Mouse (Mus musculus) gastrocnemius, postnatal 25 days (tissue): ENCODE results near the gene Ereg. TPM values are rescaled to one million over a fixed set of nuclear protein-coding genes. Genes with fewer than 3 reads are reported as not detected.

ENCODE experiments used
- DNase-seq: peaks from one replicate; pipeline ENCODE4 v3.0.0; 2022
- long read RNA-seq, 2 experiments: library from polyadenylated mRNA; stranded (forward); transcript quantifications; one replicate each; pipeline ENCODE4 v2.0.0; 2021
- total RNA-seq, 2 experiments: library from RNA; stranded (reverse); gene quantifications; 1 replicate in 1 of 2; 2 replicates in 1 of 2; pipeline ENCODE4 v1.2.3; 2021

The Ereg gene
- total RNA-seq, result not detected
- long read RNA-seq, experiment 1, result 0 reads
- long read RNA-seq, experiment 2, result 0 reads

DNA sequence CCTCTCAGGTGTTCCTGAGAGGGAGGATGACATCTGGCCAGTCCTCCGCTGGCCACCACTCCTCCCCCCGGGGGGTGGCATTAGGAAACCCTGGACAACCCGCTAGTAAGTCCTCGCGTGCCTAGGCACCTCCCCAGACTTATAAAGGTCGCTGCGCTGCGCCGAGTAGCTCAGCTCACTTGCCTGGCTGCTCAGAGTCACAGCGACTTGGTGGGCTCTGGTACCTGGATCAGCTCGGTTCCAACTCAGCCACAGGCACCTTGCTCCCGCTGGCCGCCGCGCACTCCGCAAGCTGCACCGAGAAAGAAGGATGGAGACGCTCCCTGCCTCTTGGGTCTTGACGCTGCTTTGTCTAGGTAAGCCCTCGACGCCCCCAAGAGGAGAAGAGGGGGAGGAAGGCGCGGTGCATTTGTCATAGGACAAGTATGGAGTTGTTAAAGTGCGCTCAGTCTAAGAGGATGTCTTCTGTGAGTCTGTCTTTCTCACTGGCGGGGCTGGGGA is at the start of gene Ereg:
Gene Ereg, plus strand, starts transcription at position 173 of the 501 bp plus-strand sequence.
- no peak for DNase-seq

DNA sequence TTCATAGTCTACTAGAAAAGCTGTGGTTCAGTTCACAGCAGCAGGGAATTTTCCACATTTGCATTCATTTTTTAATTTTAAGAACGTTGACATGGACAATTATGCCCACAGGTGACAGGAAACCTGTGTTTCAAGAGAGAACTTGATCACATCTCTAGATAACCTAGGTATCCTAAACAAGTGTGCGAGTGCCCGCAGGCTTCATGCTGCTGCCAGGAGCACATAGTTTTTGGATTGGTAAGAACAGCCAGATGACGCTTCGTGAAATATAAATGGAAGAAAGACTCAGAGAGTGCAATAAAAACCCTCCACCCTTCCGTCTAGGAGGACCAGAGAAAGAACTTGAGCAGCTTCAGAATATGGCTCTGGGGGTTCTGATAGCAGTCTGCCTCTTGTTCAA is 47.3 kb upstream of the Ereg start, which contains the start of gene Epgn:
Gene Epgn, plus strand, starts transcription at position 301 of the 400 bp plus-strand sequence.
- no peak for DNase-seq

- DNase-seq, result no peak
These were observed 46.6 kb upstream of the Ereg start for GRCm38 (mm10) chr5:91027840-91028239.

DNA sequence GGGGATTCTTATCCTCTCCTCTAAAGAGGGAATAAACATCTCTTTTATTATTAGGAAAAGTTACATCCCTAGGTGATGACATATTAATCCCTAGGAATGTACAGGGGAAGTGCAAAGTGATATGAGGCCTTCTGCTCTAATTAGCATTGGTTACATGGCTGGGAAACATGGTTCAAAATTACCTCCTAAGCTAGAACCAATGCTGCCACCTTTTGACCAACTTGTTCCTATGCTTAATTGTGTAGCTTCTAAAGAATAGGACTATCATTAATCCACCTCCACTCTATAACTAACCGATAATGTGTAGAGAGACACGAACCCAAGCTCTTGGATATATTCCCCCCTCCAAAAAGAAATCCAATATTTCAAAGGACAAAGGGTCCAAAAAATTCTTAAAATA is 43.8 kb upstream of the Ereg start:
- no peak for DNase-seq

DNA sequence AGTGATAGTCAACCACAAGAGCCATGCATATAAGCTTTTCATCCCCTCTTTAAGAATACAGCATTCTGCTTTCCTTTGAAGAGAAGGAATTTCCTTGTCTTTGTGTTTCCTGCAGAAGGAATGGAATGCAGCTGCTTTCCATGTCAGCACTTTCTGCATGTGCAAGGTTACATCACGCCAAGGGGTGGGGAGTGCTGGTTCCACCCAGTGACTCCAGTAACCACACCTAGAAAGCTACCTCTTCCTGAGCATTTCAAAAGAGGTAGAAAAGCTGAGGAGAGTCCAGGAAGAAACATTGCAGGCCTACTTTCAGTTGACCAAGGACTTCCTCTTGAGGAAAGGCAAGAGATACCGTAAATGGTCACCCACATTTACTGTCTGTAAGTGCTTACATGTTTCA is 39.1 kb upstream of the Ereg start:
- no peak for DNase-seq

DNA sequence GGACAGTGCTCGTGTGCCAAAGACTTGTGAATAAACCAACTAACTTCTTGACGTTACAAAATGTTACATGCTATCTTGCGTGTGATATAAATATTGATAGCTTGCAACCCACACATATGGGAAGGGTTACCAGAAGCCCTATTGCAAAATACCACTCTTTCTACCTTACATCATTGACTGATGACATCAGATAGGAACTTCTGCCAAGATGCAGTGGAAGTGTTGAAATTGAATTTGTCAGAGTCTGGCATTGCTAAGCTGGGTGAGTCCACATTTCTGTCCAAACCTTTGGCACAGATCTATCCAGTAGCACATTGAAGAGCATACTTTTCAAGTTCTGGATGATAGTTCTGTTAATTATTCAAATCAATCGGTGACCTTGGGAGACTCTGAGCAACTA is 37.8 kb upstream of the Ereg start:
- DNase-seq, result no peak

GRCm38 (mm10) chr5:91037756-91038155 is 36.7 kb upstream of the Ereg start:
- DNase-seq, result no peak

- no peak for DNase-seq
These were observed 35.9 kb upstream of the Ereg start for GRCm38 (mm10) chr5:91038547-91038946.

DNA sequence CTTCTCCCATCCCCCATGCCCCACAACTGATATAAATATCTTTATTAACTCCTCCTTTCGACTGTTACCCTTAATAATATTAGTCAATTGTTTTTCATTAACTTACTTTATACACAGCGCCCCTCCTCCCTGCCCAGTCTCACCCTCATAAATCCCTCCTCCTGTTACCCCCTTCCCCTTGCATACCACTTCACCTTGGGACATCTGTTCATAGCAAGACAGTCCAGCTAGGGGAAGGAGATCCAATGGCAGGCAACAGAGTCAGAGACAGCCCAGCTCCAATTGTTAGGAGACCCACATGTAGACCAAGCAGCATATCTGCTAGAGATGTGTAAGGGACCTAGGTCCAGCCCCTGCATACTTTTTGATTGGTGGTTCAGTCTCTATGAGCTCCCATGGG is 35.5 kb upstream of the Ereg start:
- no peak for DNase-seq

GRCm38 (mm10) chr5:91047987-91048386 is 26.4 kb upstream of the Ereg start:
- no peak for DNase-seq

GRCm38 (mm10) chr5:91048397-91048796 is 26.0 kb upstream of the Ereg start:
- DNase-seq, result no peak

DNA sequence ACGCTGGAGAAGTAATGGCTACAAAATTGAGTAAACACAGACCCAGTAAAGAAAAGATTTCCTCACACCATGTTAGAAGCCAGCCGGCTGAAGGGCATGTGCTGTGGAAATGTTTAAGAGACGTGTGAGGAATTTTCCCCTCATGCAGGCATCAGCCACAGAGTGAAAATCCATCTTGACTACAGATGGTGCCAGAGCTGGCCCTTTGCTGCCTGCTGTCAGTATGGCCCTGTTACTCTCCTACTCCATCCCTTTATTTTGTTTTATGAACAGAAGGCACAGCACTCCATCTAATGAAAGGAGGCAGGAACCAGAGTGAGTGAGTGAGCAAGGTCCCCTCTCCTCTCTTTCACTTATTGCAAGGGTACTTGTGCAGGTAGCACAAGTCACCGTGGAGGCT is 2.1 kb upstream of the Ereg start:
- DNase-seq, result no peak

GRCm38 (mm10) chr5:91073626-91074025 is 796 bp upstream of the Ereg start:
- DNase-seq, result no peak

DNA sequence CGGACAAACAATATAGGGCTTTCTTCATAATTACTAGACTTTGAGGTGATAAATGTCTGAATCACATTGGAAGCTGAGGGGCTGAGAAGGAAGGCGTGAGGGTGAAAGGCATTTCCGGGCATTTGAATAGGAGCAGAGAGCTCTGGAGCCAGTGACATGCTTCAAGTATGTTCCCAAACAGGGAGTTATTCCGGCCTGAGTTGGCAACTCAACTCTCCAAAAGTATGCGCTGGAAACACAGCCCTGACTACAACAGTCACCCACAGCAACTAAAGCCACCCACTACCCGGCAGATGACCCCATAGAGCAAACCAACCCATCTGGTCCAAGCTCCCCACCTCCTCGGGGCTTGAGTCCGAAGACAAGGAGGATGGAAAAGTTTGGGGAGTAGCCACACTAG is 396 bp upstream of the Ereg start:
- DNase-seq, result no peak

- no peak for DNase-seq
These were observed 599 bp downstream of the Ereg start for GRCm38 (mm10) chr5:91075021-91075420.

DNA sequence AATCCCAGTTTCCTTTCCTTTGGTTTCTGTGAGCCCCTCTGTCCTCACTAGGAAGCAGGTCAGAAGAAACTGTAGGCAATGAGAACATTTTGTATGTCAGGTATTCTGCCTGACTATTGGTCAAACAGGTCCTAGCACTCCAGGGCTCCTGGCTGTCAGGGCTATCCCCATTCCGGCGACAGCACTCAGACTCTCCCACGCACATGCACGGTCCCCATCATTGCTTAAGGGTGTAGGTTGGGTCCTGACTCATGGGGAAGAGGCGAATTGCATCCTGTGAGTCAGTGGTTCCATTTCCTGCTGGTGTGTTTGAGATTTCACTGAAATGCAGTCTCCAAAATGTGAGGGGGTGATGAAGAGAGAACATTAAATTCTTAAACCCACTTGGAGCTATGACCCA is 8.6 kb downstream of the Ereg start:
- no peak for DNase-seq

GRCm38 (mm10) chr5:91085291-91085690 is 10.9 kb downstream of the Ereg start:
- no peak for DNase-seq

DNA sequence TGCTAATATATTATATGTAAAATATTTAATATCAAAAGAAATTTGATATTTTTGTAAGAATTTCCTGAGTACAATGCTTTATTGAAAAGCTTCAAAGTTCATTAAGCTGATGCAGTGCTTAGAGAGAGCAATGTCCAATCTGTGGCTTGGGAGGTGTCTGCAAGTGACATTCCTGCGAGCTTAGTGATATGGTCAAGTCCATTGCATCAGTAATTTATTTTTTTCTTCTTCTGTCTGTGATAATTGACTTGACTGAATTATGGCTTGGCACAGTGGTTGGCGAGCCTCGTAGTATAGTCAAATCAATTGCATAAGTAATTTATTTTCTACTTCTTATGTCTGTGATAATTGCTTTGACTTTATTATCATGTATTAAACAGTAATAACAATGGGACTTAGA is 15.9 kb downstream of the Ereg start:
- DNase-seq, result no peak

DNA sequence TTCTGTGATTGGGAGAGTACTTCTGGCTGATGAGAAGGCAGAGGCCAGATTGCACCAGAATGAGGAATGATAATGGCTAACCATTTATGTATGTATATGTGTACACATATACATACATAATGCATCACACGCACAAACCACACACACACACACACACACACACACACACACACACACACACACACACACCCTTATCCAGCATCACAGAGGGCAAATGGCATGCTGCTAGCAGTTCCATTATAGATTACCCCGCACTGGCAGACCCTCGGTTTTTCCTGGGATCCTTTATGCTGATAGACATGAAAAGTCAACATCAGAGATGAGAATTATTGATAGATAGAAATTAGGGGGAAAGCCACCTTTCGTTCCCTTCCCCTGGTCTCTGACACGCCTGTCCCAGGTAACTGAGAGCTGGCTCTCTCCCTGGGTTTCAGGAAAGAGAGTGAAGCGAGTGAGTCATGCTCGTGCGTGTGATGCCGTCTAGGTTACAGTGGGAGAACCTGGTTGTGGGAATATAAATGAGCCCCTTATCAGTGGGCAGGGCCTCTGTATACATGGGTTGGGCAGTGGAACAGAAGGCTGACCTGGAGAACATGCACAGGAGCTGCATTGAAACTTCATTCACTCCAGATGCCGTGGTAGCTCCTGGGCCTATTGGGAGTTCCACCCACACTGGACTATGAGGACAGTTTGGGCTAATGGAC is 23.6 kb downstream of the Ereg start:
- no peak for DNase-seq

DNA sequence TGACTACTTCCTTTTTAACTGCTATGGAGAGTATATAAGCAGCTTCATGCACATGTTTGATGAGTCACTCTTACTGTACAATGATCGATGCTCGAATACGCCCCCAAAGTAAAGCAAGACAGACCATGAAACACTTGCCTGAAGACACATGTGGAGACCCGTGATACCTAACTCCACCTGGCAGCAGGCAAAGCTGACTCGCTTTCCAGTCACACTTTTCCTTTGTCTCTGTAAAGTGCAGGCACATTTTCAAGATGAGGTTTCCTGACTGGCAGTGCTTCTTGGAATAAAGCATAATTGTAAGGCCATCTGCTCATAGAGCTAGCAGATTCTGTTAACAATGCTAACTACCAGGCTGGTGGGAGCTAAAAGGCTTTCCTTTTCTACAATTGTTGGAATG is 27.3 kb downstream of the Ereg start:
- no peak for DNase-seq

DNA sequence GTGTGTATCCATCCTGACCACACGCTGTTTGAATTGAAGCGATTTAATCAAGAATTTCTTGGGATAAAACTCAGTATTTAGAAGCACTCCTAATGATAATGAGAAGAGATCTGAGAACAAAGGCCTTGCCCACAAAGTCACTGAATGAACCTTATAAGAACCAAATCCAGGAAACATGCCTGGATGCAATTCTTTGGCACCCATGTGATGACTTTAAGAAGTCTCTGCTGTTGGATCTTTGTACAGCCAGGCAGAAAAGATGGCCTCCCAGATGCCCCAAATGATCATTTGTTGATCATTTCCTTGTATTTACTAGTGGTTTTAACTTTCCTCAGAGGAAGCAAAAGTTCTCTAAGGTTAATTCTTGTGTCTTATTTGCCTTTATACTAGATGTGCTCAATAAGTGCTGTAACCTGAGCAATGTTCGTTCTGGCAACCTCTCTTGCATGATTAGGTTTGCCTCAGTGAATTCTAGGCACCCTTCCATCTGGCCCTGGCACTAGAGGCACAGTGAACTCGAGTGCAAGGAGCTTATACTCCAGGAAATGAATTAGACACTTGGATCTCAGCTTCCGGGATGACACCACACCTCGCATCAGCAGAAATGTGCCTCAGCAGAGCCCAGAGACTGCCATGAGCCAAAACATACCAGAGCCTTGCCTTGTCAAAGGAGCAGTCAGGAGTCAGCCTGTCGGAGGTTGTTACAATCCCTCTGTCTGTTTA is 29.7 kb downstream of the Ereg start:
- no peak for DNase-seq

GRCm38 (mm10) chr5:91106248-91106647 is 31.8 kb downstream of the Ereg start:
- DNase-seq, result no peak

DNA sequence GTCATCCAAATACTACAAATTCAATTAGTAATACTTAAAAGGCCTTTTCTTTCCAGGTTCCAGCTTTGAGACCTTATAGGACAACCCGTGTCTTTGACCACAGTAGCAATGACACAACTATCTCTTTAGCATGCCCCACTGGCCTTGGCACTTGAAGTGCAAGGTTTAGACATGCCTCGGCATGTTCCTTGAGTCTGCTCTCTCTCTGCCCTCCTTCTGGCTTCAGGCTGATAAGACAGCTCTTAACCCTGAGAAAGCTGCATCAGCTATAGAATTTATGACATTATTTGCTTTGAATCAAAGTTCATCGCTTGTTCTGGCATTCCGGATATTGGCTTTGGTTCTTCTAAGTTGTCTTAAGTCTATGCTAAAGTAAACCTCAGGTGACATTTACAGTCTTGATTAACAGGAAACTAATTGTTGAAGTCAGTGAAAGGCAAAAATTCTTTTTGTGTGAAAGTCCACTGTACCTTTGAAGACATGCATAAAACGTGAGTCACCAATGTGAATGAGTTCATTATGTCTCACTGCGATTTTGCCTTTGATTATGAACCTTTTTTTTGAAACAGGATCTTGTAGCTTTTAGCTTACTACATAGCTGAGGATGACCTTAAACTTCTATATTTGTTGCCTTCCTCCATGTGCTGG is 35.7 kb downstream of the Ereg start:
- no peak for DNase-seq
